Mouse (Mus musculus) thymus, adult 2 months (tissue): Measurements from ENCODE around the gene Pex12. TPM values are rescaled to one million over a fixed set of nuclear protein-coding genes. Genes with fewer than 3 reads are reported as not detected.
"Not testable (repeated sequence)": the region's sequence is repeated elsewhere in the genome, so short reads cannot be mapped to it uniquely, and the experiment has no call there.

Experiments used
- DNase-seq: peaks from one replicate; pipeline ENCODE4 v3.0.0; 2021
- H3K27ac ChIP-seq: fragments of 200-500 bp; 2 replicates; pipeline ENCODE4 v1.5.1; 2012; ENCODE audit warnings: low read length, control low read depth; ENCODE audit not compliant: control insufficient read depth, insufficient read depth
- H3K27me3 ChIP-seq: fragments of 200-500 bp; 2 replicates; pipeline ENCODE4 v1.6.1; 2012; ENCODE audit warnings: mild to moderate bottlenecking, low read length, moderate library complexity, mixed read lengths; ENCODE audit not compliant: control insufficient read depth, insufficient read depth
- H3K36me3 ChIP-seq: fragments of 200-500 bp; 2 replicates; pipeline ENCODE4 v1.6.1; 2012; ENCODE audit warnings: mild to moderate bottlenecking, low read length, moderate library complexity; ENCODE audit not compliant: control insufficient read depth, insufficient read depth
- H3K4me1 ChIP-seq: fragments of 200-500 bp; replicated peaks from 2 replicates; pipeline ENCODE4 v1.6.1; 2012; ENCODE audit warnings: low read length; ENCODE audit not compliant: control insufficient read depth, insufficient read depth
- H3K4me3 ChIP-seq: fragments of 200-500 bp; 2 replicates; pipeline ENCODE4 v1.5.1; 2012; ENCODE audit warnings: mild to moderate bottlenecking, low read length, control low read depth, moderate library complexity; ENCODE audit not compliant: control insufficient read depth, insufficient read depth
- CTCF ChIP-seq: fragments of 200-500 bp; IDR thresholded peaks from 2 replicates; pipeline ENCODE4 v1.5.1; 2012; ENCODE audit warnings: mild to moderate bottlenecking, control low read depth, low read length, moderate library complexity, borderline replicate concordance; ENCODE audit not compliant: control insufficient read depth, poor library complexity, insufficient read depth; ENCODE audit errors: extremely low read depth
- POLR2A ChIP-seq: fragments of 200-500 bp; IDR thresholded peaks from 2 replicates; pipeline ENCODE4 v1.6.1; 2012; ENCODE audit warnings: mild to moderate bottlenecking, low read length, control low read depth, moderate library complexity; ENCODE audit not compliant: control insufficient read depth, poor library complexity, insufficient read depth; ENCODE audit errors: extremely low read depth
- WGBS: fragments of 180-500 bp; shearing (Covaris S2); methylation state at CpG from one replicate; pipeline ENCODE4 v1.1.7; 2018; 5-methylcytosine and 5-hydroxymethylcytosine counted together
- polyA plus RNA-seq: library from polyadenylated mRNA; depleted of rRNA; stranded (reverse); fragments of >200 nt; gene quantifications from 2 replicates; pipeline ENCODE4 v1.2.3, GENCODE M21; 2012; rRNA removed

Gene Pex12
- polyA plus RNA-seq = 8.5 and 9.2 TPM in 2 replicates

DNA sequence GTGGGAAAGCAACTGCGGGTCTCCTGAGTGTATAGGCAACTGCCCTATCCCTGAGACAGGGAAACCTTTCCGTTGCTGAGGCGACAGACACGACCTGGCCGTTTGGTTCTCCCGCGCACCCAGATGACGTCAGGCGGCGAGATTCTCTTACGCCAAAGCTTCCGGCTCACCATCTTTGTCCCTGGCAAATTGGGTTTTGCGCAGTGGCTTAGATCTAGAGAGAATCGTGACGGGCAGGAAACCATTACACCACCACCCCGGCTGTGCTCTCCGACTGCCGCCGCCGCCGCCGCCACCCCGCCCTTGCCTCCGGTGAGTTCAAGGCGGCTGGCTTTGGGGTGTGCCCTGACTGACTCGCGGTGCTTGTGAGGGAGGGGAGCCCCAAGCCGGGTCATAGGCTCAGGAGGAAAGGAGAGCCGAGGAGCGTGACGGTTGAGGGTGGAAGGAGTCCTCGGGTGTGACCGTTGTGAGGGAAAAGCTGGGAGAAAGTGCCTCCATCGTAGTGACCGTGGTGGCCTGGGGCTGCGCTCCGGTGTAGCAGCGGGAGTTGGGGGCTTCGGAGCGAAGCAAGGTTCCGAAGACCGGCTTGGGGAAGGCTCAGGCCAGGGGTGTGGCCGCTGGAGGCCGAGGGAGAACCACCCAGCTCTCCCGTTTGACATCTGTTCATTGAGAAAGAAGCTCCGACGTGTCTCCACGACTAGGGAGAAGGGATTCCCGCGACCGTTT, at the start of gene Pex12:
Pex12 (minus strand) TSS at position 61 of the 726 bp plus-strand sequence.
- Histone ChIP-seq H3K4me3 (peak within 1 kb of the TSS; percentile 93), H3K4me1 (peaks cover 6% of the 10 kb centered on the region), H3K27me3 (no peaks in the 10 kb centered on the region), H3K27ac (peak within 1 kb of the TSS; percentile 73), H3K36me3 (no peaks in the 10 kb centered on the region)
- DNase-seq = peak; percentile 94
- TF ChIP-seq CTCF = no peak
- TF ChIP-seq POLR2A = no peak
- under 1% methylated on average over 51 of the region's 51 CpGs for WGBS

DNA sequence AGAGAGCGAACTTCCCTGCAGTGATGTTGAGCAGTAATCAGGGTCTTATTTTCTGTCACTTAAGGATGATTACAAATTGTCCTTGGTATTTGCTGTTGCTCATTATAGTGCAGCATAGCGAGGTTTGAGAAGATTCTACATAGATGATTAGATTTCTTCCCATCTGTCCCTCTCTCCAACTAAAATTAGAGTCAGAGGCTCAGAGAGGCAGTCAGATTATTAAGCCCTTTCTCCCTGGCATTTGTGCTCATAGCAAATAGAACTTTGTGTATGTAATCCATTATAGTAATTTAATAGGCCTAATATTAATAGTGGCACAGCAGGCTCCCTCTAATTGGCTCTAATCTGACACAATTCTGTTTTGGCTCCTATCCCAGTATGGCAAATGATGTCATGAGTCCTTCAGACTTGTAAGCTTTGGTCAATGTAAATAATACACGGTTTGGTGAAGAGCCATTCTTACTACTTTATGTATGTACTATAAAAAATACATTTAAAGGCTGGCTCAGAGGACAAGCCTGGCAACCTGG, 39.4 kb upstream of the Pex12 start:
- 97% methylated on average over 3 of the region's 3 CpGs for WGBS
- TF ChIP-seq CTCF (no peak), POLR2A (no peak)

GRCm38 (mm10) chr11:83339705-83340104, 37.3 kb upstream of the Pex12 start:
- DNase-seq = no peak
- peaks cover 88% of the 10 kb centered on the region for H3K36me3 ChIP-seq
- WGBS = 95% methylated on average over 2 of the region's 2 CpGs
- TF ChIP-seq POLR2A (no peak), CTCF (no peak)
- no peak overlapping the region for H3K4me3 ChIP-seq
- no peaks in the 10 kb centered on the region for H3K27me3 ChIP-seq
- H3K27ac ChIP-seq = no peak overlapping the region
- H3K4me1 ChIP-seq = no peaks in the 10 kb centered on the region

More for the DNA sequence above, 39.4 kb upstream of the Pex12 start:
- no peak for DNase-seq
- peaks cover 78% of the 10 kb centered on the region for H3K36me3 ChIP-seq
- H3K4me3 ChIP-seq = no peak overlapping the region
- no peaks in the 10 kb centered on the region for H3K4me1 ChIP-seq
- H3K27ac ChIP-seq = no peak overlapping the region
- H3K27me3 ChIP-seq = no peaks in the 10 kb centered on the region

GRCm38 (mm10) chr11:83335826-83336225, 33.4 kb upstream of the Pex12 start:
- H3K27me3 ChIP-seq = no peaks in the 10 kb centered on the region
- DNase-seq = no peak
- H3K27ac ChIP-seq = no peak overlapping the region
- no peaks in the 10 kb centered on the region for H3K4me1 ChIP-seq
- H3K4me3 ChIP-seq = no peak overlapping the region
- 96% methylated on average over 7 of the region's 7 CpGs for WGBS
- TF ChIP-seq CTCF (no peak), POLR2A (no peak)
- H3K36me3 ChIP-seq = peaks cover 73% of the 10 kb centered on the region

- peaks cover 61% of the 10 kb centered on the region for H3K36me3 ChIP-seq
- H3K4me3 ChIP-seq = no peak overlapping the region
- no peaks in the 10 kb centered on the region for H3K4me1 ChIP-seq
- no peak overlapping the region for H3K27ac ChIP-seq
- 69% methylated on average over 3 of the region's 3 CpGs for WGBS
- DNase-seq = peak; percentile 58
- TF ChIP-seq POLR2A (no peak), CTCF (no peak)
- no peaks in the 10 kb centered on the region for H3K27me3 ChIP-seq
Measured at GRCm38 (mm10) chr11:83327427-83327826, 25.0 kb upstream of the Pex12 start.

GRCm38 (mm10) chr11:83326692-83327091, 24.3 kb upstream of the Pex12 start:
- not testable (repeated sequence) for DNase-seq, H3K4me1 ChIP-seq, H3K4me3 ChIP-seq, H3K27me3 ChIP-seq, H3K27ac ChIP-seq
- H3K36me3 ChIP-seq = peaks cover 68% of the 10 kb centered on the region
- 100% methylated on average over 3 of the region's 3 CpGs for WGBS

DNA sequence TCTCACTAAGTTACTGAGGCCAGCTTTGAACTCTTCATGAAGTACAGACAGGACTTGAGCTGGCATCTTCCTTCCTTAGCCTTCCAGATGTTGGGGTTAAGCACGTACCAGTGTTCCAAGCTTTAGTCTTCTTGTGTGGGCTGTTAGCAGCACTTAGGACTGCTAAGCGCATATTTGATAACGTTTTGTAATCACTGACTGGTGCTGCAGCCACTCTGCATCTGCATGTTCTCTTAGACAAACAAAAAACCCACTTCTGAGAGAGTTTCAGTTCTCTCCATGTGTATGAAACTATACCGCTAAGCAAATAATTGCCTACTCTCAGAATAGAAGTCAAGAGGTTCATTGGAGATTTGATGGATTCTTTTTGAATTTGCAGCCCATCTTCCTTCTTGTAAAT, 16.7 kb upstream of the Pex12 start:
- H3K4me1 ChIP-seq = no peaks in the 10 kb centered on the region
- TF ChIP-seq POLR2A = no peak
- TF ChIP-seq CTCF = no peak
- no peak overlapping the region for H3K27ac ChIP-seq
- H3K36me3 ChIP-seq = peaks cover 54% of the 10 kb centered on the region
- H3K27me3 ChIP-seq = no peaks in the 10 kb centered on the region
- no peak overlapping the region for H3K4me3 ChIP-seq
- 91% methylated on average over 4 of the region's 4 CpGs for WGBS
- DNase-seq = no peak
